Mouse (Mus musculus) CD4-positive, CD25-positive, alpha-beta regulatory T cell, adult 4 months (primary cell): ENCODE data around the gene Cass4. TPM values are rescaled to one million over a fixed set of nuclear protein-coding genes. Genes with fewer than 3 reads are reported as not detected.

ENCODE experiments used
- polyA plus RNA-seq, 2 experiments: library from polyadenylated mRNA; unstranded; fragments of 100-300 nt; shearing (Covaris generic); gene quantifications; one replicate each; pipeline ENCODE4 v1.2.1; 2017

Gene Cass4
- polyA plus RNA-seq, 2 experiments from 2014 or later = 6.8 to 10.5 TPM

Other genes starting within 250 kb of the Cass4 start
- not detected for gene Mc3r, start 145.3 kb upstream of the Cass4 start, polyA plus RNA-seq
- gene Fam210b, start 48.2 kb upstream of the Cass4 start, polyA plus RNA-seq = 1 to 10 TPM; 7.8 to 9.8 TPM
- 1 to 10 TPM; 4.0 to 9.2 TPM for gene Aurka, start 23.3 kb upstream of the Cass4 start, polyA plus RNA-seq
- gene Cstf1, start 23.1 kb upstream of the Cass4 start, polyA plus RNA-seq = 10 to 100 TPM; 37.0 to 48.5 TPM
- 100 to 1,000 TPM; 139 to 161 TPM for gene Rtf2, start 46.8 kb downstream of the Cass4 start, polyA plus RNA-seq
- gene Gcnt7, start 64.8 kb downstream of the Cass4 start, polyA plus RNA-seq = 1 to 10 TPM; 3.9 to 4.7 TPM
- 1 to 10 TPM; 1.6 to 2.5 TPM for gene Fam209, start 78.7 kb downstream of the Cass4 start, polyA plus RNA-seq
- gene Tfap2c, start 155.8 kb downstream of the Cass4 start, polyA plus RNA-seq = under 1 TPM in 1 of 2 experiments, not detected in 1; 0.15 TPM